Mouse (Mus musculus): Measurements from ENCODE around the gene Ypel5.

Ypel5 gene

GRCm38 (mm10) chr17:72844949-72845490 lies 8.8 kb downstream of the Ypel5 start:
- DNase-seq (ENCODE audit: low spot score), result no peak

DNA sequence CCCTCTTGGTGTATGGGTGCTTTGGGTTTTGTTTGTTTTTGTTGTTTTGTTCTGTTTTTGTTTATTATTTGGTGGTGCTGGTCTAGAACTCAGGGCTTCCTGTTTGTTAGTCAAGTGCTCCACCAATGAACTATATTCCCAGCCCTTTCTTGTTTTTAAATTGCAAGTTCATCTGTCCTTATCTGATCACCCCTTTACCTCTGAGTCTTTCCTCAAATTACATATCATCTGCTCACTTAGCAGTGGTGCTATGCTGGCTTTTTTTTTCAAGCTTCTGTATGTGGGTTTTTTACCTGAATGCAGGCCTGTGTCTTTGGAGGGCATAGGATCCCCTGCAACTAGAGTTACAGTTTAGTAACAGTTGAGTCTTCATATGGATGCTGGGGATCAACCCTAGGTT lies 9.3 kb downstream of the Ypel5 start:
- DNase-seq (ENCODE audit: low spot score), result no peak

DNA sequence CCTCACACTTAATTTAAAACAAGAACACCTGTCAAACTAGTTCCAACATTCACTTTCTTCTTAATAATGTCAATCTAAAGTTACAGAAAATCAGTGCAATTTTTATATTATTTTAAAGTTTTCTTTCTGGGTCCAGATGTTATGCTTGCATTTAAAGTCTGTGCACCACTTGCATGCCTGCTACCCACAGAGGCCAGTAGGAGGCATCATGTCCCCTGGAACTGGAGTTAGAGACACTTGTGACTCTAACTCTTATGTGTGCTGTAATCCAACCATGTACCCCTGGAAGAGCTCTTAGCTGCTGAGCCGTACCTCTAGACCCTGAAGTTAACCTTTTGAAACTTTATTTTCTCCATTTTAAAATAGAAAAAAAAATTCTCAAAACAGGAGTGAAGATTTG lies 19.0 kb downstream of the Ypel5 start:
- DNase-seq (ENCODE audit: low spot score), result no peak

- peak; percentile 27 for DNase-seq (ENCODE audit: low spot score)
These were observed 21.7 kb downstream of the Ypel5 start for GRCm38 (mm10) chr17:72857677-72858633.

GRCm38 (mm10) chr17:72863226-72863625 lies 27.0 kb downstream of the Ypel5 start:
- DNase-seq (ENCODE audit: low spot score), result no peak

DNA sequence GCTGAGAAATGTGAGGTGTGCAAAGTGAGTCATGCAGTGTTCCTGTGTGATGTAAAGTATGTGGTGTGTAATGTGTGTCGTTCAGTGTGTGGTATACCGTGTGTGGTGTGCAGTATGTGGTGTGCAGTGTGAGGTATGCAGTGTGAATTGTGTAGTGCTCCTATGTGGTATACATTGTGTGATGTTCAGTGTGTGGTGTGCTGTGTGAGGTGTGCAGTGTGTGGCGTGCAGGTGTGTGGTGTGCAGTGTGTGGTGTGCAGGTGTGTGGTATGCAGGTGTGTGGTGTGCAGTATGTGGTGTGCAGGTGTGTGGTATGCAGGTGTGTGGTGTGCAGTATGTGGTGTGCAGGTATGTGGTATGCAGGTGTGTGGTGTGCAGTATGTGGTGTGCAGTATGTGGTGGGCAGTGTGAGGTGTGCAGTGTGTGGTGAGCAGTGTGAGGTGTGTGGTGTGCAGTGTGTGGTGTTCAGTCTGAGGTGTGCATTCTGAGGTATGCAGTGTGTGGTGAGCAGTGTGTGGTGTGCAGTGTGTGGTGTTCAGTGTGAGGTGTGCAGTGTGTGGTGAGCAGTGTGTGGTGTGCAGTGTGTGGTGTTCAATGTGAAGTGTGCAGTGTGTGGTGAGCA lies 30.5 kb downstream of the Ypel5 start:
- no peak for DNase-seq (ENCODE audit: low spot score)

DNA sequence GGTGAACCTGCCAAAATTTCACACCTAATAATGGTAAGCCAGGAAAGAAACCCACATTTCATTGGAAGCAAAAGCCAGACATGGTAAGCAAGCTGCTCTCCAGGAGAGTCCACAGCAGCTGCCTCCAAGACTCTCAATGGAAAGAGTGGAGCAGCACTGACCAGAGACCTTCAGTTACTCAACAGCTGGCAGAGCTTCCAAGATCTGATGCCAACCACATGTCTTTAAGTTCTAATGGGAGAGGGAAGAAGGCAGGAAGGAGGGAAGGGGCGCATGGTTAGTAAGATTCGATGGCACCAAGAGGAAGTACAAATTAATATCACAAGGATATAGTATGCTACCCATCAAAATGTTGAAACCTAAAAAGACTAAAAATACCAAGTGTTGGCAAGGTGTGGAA lies 31.9 kb downstream of the Ypel5 start:
- DNase-seq (ENCODE audit: low spot score), result no peak

DNA sequence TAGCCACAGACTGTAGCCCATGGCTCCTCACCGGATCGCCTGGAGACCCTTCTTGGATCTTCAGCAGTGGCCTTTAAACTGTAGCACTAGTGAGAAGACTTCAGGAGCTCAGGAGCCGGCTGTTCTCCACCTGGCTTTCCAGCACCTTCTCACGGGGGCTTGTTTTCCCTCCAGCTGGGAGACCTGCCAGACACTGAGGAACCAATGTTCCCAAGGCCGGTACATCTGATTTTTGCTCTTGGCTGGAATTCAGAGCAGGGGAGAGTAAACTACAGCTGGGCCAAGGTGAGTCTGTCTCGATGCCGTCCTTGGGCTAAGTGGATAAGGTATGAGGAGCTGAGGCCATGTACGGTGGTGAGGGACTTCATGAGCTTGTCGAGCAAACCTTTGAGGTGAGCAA lies 42.7 kb downstream of the Ypel5 start:
- no peak for DNase-seq (ENCODE audit: low spot score)

DNA sequence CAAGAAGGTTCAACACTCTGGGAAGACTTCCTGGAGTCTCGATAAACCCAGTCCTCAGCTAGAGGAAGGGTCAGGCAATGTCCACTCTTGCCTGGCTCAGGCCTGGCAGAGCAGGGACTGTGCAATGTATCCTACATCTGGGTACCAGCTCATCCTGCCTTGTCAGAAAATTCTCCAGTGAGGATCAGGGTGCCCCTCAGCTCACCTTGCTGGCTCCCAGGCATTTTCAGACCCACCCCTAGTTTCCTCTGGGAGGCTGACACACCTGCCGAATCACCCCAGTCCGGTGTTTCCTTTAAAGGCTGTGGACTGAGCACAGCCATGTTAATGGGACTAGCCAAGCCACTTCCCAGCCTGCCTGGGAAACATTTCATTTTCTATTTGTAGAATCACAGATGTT lies 43.9 kb downstream of the Ypel5 start:
- DNase-seq (ENCODE audit: low spot score), result no peak

GRCm38 (mm10) chr17:72881051-72881450 lies 44.8 kb downstream of the Ypel5 start:
- DNase-seq (ENCODE audit: low spot score), result no peak

DNA sequence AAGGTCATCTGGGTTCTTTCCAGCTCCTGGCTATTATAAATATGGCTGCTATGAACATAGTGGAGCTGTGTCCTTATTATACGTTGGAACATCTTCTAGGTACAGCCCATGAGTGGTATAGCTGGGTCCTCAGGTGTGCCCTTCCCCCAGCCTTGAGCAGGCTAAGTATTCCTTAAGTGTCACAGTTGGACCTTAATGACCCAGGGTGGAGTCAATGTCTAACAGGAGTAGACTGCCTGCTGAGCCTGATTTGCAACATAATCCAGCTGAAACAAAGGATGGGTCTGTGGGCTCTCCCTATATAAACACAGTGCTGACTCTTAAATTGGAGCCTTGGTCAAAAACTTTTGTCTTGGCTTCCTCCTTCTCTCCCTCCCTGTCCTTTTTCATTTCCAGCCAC lies 45.6 kb downstream of the Ypel5 start:
- no peak for DNase-seq (ENCODE audit: low spot score)

DNA sequence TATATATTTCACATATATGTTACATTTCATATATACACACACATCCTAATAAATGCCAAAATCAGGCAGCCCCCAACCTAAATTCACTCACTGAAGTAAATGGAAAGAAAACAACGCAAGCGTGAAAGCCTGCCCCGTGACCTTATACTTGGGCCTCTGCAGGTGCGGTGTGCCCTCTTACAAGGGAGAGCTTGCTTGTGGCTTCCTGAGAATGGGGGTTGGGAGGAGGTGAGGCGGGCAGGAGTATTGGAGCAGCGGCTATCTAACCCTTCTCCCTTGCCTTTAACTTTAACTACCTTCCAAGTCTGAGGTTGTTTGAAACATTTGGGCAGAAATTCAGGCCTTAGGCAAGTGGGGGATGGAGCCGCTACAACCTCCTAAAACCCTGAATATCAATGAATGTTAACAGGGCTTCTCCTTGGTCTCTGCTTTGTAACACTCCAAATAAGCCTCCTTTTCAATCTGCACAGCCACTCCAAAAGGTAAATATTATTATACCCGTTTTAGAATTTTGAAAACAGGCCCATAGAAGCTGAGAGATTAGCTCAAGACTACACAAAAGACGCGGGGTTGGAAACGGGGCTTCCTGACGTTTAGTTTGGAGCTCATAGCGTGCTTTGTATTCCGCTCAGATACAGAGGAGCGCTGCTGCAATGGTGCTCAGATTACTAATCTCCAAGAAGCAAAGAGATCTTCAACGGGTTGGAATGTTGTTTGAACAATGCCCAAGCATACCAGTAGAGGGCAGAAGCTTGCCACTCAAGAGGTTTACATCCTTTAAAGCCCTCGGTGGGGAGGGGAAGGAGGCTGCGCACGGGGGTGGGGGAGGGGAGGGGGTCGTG lies 53.5 kb downstream of the Ypel5 start:
- DNase-seq (ENCODE audit: low spot score), result no peak

DNA sequence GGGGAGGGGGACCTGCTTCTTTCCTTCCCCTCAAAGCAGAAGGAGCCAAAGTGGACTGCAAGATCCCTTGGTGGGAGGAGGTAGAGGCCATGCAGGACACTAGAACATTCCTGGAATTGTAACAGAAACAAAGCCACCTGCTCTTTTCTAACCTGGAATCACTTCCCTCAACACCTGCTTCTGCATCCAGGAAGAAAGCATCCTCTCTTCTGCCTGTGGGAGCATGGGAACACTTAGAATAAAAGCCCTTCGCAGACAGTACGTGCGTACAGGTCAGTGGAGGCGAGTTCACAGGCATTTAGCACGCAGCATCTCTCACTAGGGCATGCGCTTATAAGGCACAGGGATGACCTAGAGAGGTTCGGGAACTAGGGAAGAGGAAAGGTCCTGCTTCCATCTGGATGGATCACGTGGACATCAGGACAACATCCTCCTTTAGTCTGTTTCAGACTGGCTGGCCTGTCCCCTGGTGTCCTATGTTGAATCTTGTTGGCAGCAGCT lies 54.2 kb downstream of the Ypel5 start:
- DNase-seq (ENCODE audit: low spot score), result no peak

DNA sequence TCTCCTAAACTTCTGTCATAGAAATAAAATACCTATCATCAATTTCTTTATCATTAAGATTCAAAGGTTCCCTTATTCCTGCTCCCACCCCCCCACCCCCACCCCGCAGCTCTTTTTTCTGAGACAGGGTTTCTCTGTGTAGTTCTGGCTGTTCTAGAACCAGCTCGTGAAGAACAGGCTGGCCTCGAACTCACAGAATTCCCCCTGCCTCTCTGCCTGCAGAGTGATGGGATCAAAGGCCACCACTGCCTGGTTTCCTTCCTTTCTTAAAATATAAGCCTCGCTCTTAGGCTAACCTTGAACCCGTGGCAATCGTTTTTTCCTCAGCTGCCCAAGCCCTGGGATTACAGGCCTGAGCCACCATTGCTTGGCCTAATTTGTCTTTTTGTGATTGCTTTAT lies 55.3 kb downstream of the Ypel5 start:
- DNase-seq (ENCODE audit: low spot score), result no peak

DNA sequence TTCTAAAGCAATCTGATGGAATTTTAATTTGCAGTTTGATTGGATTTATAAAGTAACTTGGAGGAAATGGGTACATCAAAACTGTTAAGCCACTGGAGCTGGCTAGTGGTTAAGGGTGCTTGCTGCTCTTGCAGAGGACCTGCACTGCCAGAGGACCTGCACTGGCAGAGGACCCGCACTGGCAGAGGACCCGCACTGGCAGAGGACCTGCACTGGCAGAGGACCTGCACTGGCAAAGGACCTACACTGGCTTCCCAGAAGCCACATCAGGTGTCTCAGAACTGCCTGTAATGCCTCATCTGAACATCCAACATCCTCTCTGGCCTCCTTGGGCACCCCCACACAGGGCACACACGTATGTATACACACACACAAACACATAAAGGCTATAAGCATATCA lies 59.3 kb downstream of the Ypel5 start:
- no peak for DNase-seq (ENCODE audit: low spot score)

DNA sequence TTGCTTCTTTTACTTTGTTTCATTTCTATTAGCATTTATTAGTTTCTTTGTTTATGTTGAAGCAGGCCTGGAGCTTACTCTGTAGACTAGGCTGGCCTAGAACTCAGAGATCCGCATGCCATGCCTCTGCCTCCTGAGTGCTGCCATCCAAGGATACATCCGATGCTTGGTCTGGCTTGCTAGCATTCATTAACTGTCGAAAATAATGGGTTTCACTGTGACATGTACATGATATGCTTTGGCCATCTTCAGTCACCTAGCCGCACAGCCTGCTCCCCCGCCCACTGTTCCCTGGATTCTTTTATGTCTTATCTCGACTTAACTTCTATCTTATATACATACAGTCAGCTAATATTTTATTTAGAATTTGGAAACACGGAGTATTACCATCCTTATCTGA lies 60.8 kb downstream of the Ypel5 start:
- DNase-seq (ENCODE audit: low spot score), result peak; percentile 0

- no peak for DNase-seq (ENCODE audit: low spot score)
These were observed 61.7 kb downstream of the Ypel5 start for GRCm38 (mm10) chr17:72897961-72898360.

DNA sequence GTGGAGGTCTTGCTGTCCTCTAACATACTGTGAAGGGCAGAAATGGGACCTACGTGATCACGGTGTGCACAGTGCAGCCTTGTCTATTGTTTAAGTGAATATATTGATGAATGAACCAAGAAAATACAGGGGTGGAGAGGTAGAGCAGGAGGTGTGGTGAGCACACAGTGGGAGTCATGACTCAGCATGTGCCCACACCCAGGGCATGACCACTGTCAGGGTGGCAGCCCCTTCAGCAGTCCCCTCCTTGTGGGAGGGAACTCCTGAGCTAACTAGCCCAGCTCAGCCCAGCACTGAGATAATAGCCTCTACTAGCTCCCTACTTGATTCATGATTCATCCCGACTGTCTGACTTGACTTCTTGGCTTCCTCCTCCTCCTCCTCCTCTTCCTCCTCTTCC lies 62.5 kb downstream of the Ypel5 start:
- DNase-seq (ENCODE audit: low spot score), result no peak
